Mouse (Mus musculus) ovary, postnatal 10 days (tissue): ENCODE data around the gene Gla.

Experiments
- DNase-seq: peaks from one replicate; pipeline ENCODE4 v3.0.0; 2022; ENCODE audit warnings: low spot score

Gene Gla

DNA sequence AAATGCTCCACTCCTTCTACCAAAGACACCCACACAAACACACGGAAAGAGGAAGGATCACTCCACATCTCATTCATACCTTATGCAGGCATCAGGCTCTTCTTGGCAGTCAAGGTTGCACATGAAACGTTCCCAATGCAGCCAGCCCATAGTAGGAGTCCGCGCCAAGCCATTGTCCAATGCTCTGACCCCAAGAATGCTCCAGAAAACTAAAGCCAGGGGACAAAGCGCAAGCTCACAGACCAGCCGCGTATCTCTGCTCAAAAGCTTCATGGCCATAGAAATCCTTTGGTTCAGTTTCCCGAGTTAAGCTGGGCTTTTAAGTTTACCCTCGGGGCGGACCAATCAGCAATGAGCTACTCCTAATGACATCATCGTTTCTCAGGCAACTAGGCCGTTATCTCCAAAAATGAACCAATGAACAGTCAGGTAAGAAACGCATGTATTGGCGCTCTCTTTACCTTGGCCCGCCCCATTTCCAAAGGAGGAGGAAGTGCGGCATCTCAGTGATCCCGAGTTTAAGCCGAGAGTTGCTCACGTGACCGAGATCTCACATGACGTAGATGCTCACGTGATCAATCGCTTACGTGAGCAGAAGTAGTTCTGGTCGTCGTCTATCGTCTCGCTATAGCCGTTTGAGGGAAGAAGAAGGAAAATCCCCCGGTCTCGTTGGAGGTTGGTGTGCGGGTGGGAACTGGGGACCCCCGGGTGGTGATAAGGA lies at the start of gene Gla, which contains the start of gene Hnrnph2:
TSS of gene Gla (minus strand) at position 467 of the 721 bp plus-strand sequence.
TSS of gene Hnrnph2 (plus strand) at position 521 of the 721 bp plus-strand sequence.
- DNase-seq: peak; percentile 54

DNA sequence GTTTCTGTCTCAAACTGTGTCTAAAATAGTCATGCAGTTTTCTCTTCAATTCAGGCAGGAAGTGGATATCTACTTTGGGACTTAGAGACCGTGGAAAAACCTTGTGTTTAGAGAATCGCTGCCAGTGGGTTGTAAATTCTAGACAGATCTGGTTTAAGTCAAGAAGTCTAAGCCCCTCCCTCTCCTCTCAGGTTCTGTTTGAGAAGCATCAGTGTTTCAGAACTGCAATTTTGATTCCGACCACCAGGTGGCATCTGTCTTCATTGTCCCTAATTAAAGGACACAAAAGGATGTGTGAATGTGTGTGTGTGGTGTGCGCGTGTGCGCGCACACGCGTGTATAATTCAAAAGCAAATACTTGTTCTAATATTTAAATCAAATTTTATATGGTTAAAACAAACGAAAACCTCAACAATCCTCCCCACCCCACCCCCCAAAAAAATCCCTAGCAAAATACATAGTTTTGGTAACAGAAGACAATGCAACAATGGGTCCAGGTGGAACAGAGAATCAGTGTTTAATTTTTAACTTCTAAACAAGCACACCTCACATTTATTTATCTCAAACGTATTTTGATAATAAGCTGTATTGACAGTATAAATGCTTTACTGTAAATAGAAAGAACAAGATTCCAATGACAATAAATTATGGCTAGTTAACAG lies 47.2 kb upstream of the Gla start:
- peak; percentile 24 for DNase-seq

DNA sequence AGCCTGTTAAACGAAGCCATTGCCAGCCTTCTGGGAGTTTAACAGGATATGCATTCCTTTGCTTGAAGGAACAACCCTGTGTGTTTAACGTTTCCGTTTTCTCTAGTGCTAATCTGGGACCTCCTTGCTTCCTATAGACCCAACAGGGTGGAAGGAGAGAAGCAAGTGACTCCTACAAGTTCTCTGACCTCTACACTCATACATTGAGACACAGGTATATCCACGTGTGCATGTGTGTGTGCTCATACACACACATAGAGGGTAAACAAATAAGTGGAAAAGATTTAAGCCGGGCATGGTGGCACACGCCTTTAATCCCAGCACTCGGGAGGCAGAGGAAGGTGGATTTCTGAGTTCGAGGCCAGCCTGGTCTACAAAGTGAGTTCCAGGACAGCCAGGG lies 46.5 kb upstream of the Gla start:
- DNase-seq: no peak

DNA sequence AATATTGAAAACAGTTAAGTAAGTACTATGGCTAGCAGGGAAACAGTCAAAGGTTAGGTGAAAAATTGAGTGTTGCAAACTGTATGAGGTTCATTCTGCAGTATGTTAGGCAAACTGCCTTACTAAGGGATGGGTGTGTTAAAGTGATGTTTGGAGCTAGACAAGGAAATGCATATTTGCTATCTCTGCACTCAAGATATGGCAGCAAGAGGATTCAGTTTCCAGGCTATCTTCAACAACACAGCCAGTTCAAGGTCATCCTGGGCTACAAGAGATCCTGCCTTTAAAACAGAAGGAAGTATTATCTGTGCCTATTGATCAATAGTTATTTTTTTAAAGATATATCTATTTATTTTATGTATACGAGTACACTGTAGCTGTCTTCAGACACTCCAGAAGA lies 45.4 kb upstream of the Gla start:
- DNase-seq: no peak

DNA sequence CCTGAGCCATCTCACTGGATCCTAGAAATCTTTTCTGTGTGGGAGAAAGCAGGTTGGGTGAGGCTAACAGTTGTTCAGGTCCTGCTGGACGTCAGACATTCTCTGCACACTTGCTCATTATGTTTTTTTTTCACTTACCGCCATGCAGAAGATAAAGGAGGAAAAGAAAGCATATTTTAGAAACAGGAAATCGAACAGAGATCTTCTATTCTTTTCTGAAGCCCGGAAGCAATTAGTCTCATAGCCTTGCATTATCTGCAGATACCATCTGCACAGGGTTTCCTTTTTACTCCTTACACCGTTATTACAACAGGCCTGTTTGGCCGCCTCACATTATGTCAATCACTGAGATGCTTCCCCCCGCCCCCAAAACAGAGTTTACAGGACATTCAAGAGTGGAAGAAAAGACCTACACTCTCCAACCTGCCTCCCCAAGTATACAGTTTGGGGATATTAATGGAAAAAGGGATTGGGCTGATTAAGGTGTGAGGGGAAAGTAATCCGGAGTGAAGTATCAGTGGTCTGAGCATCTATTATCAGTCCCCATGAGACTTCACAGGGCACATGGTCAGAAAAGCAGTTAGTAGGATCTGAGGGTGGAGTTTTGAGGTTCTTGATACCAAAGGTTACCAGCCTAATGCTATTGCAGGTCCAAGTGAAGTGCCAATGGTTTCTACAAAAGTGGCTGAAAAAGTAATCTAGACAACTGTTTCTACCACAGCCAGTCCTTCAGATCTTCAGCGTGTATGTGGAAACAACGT lies 40.3 kb upstream of the Gla start:
- no peak for DNase-seq

DNA sequence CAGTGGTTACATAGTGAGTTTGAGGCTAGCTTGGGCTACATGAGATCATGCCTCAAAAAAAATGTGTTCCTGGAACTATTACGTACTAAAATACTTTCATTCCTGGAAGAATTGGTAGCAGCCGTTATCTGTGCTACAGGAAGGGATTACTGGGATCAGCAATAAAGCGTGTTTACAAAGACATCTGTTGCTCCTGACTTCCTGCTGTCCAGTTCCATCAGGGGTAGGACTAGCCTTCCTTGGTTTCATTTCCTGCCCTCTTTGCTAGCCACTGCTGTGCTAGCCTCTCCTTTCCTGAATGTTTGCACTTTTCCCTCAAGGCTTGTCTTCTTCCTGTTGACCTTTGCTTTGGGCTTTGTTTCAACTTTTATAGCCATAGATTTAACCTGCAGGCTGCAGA lies 34.9 kb upstream of the Gla start:
- no peak for DNase-seq

DNA sequence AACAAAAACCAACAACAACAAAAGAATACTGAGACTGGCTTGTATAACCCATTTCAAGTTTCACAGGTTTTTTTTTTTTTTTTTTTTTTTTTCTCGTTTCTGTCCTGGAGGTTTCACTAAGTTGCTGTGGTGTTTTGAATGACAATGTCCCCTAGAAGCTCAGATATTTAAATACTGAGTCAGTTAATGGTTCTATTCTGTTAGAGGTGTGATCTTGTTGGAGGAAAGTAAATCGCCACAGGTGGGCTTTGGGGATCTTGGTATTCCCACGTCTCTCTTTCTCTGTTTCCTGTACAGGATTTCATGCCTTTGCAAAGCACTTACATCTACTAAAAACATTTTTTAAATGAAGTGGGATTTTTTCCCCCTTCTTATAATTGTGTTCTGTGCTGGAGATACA lies 34.2 kb upstream of the Gla start:
- no peak for DNase-seq

DNA sequence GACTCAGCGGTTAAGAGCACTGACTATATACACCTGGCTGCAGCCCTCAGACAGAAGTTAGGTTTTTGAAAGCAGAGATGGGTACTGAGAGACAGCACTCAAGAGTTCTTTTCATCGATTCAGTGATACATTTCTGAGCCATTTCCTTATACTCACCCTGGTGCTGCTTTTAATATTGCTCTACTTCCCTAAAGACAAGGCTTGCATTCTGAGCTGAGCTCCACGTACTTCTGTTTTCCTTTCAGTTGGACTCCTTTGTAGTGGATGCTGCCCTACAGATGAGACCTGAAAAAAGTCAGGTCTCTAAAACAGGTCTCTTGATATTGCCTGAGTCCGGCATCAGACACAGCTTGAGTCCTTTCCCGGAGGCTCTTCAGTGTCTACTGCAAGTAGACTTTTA lies 31.8 kb upstream of the Gla start:
- no peak for DNase-seq

DNA sequence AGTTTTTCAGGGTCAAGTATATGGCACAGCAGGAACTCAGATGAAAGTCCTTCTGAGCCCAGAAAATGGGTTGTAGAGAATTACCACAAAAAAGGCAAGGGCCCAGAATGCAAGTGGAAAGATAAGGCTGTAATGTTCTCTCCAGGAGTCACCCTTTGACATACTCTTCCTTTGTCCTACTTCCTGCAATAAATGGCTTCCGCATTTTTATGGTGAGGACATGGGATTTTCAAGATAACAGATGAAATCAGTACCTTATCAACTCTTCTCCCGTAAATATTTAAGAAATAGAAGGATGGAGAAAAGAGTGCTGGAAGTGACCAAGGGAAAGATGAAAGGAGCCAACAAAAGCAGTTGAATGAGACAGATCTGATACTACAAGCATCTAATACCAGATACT lies 27.3 kb upstream of the Gla start:
- DNase-seq: no peak

DNA sequence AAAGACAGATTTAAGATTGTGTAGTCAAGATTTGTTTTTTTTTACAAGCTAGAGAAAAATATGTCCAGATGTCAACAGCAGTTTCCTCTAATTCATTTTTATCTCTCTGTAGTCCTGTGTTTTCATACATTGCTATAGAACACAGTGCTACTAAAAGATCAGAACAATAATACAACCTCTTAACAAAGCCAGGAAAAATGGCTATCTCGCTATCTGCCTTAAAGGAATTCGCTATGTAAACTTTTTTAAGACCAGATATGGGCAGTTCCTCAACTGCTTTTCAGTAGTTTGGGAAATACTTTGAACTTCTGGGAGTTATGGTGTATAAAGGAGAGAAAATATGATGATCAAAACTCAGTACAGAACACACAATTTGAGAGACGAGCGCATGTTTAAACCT lies 22.4 kb upstream of the Gla start:
- DNase-seq: no peak

DNA sequence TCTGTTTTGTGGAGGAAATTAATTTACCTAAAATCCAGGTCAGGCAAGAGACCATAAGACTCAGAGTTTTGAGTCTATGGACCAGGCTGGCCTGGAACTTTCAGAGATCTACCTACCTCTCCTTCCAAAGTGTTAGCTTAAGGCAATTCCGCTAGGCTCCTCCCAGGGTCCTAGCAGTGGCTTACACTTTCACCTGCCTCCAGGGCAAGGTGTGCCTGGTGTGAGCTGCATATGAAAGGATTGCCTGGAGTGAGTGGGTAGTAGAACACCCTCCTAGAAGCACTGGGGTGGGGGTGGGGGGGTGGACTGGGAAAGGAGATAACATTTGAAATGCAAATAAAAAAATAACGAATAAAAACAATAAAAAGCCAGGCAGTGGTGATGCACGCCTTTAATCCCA lies 20.8 kb upstream of the Gla start:
- no peak for DNase-seq

DNA sequence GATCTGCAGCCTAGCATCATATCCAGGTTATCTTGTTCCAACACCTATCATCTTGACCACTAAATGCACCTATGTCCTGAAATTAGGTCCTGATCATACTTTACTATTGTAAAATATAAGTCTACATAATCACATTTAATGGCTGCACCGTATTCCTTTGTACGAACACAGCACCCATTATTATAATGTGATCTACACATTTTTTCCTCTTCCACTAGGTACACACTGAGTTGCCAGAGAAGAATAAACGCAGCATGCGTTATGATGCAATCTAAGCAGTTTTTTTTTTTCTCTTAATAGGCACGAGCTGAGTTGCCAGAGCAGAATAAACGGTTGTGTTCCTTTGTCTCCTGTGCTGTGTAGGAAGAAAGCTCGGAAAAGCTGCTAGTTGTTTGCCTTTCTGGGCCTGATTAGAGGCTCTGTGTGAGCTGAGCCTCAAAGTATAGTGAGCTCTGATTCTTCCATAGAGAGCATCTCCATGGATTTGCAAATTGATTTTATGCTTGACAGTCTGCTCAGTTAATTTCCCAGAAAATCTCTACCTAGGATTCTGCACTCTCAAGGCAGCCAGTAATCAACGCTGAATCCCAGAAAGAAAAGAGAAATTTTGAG lies 19.4 kb upstream of the Gla start:
- no peak for DNase-seq

DNA sequence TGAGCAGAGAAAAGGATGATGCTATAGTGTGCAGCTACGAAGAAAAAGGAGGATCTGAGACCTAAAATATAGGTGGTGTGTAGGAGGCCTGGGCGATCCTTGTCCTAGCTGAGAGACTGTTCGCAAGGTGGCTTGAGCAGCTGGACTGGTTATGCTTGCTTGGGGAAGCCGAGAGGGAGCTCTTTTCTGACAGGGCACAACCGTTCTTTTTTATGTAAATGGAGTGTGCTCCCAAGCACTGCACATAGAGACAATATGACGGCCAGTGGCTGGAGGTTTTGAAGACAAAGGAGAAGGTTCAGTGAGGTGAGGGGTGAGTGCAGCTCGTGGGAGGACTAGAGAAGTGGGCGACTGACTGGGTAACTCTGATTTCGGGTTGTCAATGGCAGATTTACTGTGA lies 18.8 kb upstream of the Gla start:
- no peak for DNase-seq

DNA sequence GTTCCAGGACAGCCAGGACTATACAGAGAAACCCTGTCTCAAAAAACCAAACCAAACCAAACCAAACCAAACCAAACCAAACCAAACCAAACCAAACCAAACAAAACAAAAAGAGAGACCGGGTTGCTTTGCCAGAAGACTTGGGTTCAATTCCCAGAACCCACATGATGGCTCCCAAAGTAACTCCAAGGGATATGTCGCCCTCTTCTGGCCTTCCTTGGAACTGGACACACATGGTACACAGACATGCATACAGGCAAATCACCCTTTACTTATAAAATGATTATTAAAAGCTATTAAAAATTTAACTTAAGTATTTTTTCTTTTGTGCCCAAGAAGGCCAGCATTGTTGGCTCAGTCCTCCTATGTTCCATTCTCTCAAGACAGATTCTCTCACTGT lies 13.4 kb upstream of the Gla start:
- DNase-seq: no peak

DNA sequence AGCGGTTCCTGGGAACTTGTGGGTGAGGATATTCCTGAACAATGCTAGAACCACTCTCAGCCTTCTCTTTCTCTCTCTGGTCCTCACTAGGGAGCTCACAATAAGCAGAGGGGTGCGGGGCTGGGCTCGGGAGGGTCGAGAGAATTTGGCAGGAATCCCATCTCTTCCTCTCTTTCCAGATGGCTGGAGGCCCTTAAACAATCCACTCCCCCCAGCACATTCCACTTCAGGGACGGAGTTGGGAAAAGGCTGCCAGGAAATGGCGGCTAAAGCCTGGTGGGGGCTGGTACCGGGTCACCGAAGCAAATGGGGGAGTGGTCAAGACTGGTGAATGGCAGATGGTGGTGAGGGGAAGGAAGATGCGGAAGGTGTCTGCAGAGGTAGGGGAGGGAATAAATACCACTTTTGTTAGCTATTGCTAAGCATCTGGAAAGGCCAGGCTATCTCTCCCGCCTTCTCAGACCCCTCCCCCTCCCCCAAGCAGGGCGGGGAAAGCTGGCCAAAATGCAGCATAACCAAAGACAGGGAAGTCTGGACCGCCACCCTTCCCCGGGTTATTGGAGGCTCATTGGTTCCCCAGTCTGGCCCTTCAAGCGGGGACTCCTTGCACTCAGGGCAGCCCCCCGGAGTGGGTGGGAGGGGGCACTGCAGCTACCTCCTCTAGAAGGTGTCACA lies 11.5 kb upstream of the Gla start:
- DNase-seq: peak; percentile 27

DNA sequence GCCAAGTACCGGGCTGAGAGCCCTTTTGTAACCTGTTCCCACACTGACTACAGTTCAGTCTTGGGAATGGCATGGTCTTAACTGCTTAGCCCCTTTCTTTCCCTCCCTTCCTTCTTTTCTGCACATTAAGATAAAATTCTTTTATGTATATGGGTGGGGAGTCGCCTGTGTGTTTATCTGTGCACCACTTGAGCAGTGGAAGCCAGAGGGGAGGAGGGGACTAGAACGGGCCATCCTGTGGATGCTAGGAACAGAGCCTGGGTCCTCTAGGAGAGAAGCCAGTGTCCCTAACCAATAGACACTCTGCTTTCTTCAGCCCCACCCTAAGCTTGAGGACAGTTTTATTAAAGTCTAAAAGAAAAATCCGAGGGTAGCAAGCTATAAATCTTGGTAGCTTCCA lies 10.1 kb upstream of the Gla start:
- no peak for DNase-seq

DNA sequence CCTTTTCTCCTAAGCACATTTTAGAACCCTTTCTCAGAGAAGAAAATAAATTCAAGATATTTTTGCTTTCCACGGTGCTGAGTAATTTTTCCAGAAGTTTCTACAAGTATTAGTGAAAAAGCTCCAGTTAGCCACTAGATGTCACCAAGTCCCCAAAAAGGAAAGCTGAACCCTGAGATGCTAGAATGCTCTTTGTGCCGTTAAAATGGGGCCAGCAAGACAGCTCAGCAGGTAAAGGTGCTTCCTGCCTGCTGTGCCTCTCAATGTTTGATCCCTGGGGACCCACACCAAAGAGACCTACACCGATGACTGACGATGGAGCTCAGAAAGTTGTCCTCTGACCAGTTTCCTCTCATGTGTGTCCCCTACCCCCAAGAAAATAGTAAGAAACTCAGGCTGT lies 8.5 kb upstream of the Gla start:
- DNase-seq: no peak

DNA sequence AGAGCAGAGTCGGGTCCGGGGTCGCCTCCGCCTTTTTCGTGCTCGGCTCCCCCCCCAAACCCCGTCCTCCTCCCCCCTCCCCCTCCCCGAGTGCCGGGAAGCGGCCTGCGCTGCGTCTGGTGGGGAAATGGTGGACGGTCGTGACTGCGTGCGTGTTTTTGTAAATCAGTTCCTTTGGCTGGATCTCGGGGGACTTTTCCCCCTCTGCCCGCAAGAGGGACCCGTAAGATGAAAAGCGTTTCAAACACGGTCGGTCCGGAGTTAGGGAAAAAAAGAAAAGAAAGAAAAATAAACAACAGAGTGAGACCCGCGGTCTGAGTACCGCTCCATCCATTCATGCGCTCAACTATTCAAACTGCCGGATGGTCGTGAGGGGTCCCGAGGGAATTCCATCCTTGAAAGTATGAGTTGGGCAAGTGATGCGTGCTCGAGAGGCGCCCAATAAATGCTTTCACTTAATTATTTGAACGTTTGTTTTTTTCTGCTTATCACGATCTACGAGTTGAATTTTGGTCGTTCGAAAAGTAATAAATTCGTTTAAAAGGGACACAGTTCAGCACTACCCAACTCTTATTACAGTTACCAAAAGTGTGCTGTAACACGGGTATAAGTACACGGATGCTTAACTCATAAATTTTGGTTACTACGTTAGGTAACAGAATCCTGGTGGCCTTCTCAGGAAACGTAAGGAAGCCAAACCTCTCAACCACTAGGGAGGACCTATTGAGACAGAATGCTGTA lies 625 bp upstream of the Gla start:
- no peak for DNase-seq

DNA sequence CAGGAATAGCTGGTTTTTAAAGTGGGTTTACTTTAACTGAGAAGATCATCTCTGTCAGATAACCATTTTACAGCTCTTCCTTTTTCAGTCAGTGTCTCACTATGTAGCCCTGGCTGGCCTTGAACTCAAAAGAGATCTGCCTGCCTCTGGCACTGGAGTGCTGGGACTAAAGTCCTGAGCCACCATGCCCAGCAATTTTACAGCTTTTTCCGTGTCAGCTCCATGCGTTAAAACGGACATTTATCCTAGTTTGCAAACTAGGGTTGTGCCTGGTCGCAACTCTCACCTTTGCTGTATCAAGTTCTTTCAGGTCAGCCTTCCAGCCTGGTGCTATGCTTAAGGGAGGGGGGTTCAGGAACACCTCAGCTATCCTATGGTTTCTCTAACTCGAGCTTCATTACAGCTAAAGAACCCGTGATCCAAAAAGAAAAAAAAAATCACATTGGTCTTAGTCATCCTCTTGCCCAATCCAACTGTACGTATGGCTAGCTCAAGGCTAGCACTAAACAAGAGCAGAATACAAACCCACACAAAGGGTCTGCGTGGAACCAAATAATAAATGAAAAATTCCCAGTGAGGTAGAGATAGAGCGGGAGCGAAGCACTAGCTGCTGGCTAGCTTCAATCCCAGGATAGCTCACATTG lies 881 bp downstream of the Gla start:
- DNase-seq: no peak

DNA sequence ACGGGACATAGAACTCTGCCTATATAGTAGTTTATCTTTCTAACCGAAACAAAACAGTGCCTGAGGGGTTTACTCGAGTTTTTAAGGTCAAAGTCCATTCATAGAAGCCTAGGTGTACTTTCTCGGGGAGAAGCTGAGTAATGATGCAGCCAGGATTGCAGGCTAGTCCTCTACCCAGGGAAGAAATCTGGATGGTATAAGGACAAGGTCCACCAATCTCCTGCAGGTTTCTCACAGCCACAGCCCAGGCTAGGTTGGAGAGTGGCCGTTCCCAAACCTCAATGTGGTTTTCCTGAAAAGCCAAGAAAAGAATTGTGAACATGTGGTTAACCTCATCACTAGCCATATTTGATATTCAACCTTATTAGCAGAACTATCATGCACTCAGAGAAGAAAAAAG lies 11.1 kb downstream of the Gla start:
- no peak for DNase-seq

DNA sequence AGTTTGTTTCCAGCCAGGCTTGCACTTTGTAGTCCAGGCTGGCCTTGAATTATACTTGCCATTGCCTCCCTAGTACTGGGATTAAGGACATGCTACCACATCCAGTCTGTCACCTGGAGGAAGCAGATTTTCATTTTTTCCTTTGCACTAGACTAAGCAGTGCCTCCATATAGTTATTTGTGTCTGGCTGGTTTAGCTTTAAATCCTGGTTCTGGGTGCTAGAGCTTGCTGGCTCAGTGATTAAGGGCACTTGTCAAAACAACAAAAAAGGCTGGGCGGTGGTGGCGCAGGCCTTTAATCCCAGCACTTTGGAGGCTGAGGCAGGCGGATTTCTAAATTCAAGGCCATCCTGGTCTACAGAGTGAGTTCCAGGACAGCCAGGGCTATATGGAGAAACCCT lies 11.9 kb downstream of the Gla start:
- DNase-seq: no peak
